Mouse (Mus musculus) embryonic fibroblast, embryonic 13.5 days (primary cell): ENCODE measurements at regions not wholly inside any gene's neighbourhood (a gene's known extent, or its start where the extent isn't known, plus 50 kb on each side); places are given as distances from the start of the nearest gene placed in this dataset.

Experiments used
- H3K27ac ChIP-seq: 2 replicates; pipeline ENCODE4 v1.5.1; 2012; ENCODE audit warnings: low read length, control low read depth, inconsistent platforms; ENCODE audit not compliant: insufficient read depth
- H3K4me1 ChIP-seq: 2 replicates; pipeline ENCODE4 v1.6.1; 2011; ENCODE audit warnings: low read length; ENCODE audit not compliant: control insufficient read depth, insufficient read depth
- H3K4me3 ChIP-seq: 2 replicates; pipeline ENCODE4 v1.5.1; 2011; ENCODE audit warnings: mild to moderate bottlenecking, control low read depth, low read length; ENCODE audit not compliant: insufficient read depth
- CTCF ChIP-seq: IDR thresholded peaks from 2 replicates; pipeline ENCODE4 v1.5.1; 2011; ENCODE audit warnings: mild to moderate bottlenecking, control low read depth, low read length, moderate library complexity, borderline replicate concordance; ENCODE audit not compliant: insufficient read depth
- POLR2A ChIP-seq: IDR thresholded peaks from 2 replicates; pipeline ENCODE4 v1.6.1; 2011; ENCODE audit warnings: low read depth, mild to moderate bottlenecking, control low read depth, low read length, moderate library complexity

DNA sequence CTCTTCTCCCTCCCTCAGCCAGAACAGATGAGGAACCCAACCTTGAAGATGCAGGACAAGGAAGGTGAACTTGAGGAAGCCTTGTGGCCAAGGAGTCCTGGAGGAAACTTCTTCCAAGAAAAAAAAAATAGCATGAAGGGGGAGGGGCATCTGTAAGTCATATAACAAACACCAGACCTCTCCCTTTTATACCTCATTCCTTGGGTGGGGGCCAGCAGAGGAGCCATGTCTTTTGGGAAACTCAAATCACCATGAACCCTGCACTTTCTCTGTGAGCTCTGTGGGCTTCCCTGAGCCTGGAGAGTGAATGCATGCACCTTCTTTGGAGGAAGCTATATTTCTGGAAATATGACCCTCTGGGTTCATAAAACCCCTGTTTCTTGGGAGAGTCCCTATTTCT, 90.0 kb upstream of the Pkdcc start:
- Histone ChIP-seq H3K27ac (no peak overlapping the region), H3K4me1 (no peaks in the 10 kb centered on the region), H3K4me3 (no peak overlapping the region)
- no peak for TF ChIP-seq CTCF
- no peak for TF ChIP-seq POLR2A

DNA sequence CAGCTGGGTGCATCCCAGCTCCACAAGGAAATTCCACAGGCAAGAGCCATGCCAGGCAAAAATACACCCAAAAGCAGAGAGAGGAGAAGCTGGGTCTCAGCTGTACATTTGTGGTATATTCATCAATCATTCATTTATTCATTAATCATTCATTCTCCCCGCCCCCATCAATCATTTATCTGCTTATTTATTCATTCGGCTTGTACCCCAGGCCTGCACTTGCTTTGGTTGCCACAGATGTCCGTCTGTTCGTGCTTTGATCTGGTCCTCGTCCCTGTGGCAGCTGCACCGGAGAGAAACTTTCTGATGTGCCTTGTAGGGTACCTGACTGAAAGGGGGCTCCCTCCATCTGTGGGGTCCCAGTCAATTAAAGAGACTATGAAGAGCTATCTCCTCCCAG, 87.2 kb upstream of the Pkdcc start:
- Histone ChIP-seq H3K4me1 (no peaks in the 10 kb centered on the region), H3K27ac (no peak overlapping the region), H3K4me3 (no peak overlapping the region)
- TF ChIP-seq POLR2A (no peak), CTCF (no peak)

DNA sequence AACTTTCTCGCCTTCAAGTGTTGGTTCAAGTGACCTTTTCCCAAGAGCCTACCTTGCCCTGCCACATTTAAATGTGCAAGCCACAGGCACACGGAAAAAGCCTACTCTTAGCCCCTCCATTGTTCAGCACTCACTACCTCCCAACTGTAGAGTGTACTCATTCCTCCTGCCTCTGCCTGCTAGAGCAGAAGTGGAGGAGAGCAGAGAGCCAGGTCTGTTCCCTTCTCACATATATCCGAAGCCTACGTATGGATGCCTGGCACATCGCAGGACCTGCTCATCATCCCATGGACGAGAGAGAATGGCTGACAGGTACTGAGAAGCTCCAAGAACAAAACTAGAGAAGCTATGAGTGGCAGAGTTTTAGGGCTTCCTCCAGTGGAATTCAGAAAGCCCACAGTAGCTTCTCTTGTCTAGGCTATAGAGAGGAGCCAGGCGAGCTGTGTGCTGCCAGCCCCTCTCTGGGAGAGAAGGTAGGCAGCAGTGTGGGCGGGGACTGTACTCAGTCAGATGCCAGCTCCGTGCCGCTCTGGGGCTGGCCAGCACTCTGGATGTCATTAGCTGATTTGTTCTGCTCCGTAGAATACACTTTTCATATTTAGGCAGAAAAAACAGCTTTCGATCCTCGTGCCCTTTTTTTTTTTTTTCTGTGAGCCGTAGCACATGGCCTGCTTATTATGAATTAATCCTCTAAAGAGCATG, 86.1 kb upstream of the Pkdcc start:
- no peak for TF ChIP-seq POLR2A
- TF ChIP-seq CTCF: no peak
- H3K27ac ChIP-seq: no peak overlapping the region
- no peaks in the 10 kb centered on the region for H3K4me1 ChIP-seq
- no peak overlapping the region for H3K4me3 ChIP-seq

GRCm38 (mm10) chr17:83129658-83130057, 85.4 kb upstream of the Pkdcc start:
- TF ChIP-seq CTCF: no peak
- no peak for TF ChIP-seq POLR2A
- Histone ChIP-seq H3K27ac (no peak overlapping the region), H3K4me1 (no peaks in the 10 kb centered on the region), H3K4me3 (no peak overlapping the region)

- no peak for TF ChIP-seq CTCF
- no peak for TF ChIP-seq POLR2A
- Histone ChIP-seq H3K4me1 (no peaks in the 10 kb centered on the region), H3K4me3 (no peak overlapping the region), H3K27ac (no peak overlapping the region)
Measured at GRCm38 (mm10) chr17:83133201-83133600, 81.9 kb upstream of the Pkdcc start.

DNA sequence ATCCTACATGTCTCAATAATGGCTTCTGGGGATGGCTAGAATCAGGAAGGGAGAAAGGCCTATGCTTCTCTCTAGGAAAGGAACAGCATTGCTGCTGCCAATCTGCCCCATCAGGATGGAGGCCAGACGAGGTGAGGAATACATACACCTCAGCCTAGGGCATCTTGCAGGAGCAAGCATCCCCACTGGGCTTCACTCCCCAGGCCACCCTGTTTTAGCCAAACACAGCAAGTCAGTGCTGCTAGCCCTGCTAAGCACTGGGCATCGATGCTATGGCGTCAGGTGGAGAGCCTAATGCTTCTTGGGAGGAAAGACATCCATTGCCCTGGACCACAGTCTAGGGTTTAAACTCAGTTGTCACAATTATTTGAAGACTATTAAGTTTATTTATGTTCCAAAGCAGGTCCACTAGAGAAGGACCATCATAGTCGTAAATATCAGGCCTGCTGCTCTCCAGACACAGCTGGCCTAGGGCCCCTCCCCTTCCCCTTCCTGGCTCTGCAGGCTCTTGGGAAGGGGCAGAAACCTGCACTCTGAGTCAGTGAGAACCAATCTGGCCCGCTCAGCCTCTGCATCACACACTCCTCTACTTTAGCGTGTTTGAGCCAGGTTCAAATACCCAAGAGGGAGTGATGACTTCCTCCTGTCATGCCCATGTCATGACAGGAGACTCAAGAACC, 79.5 kb upstream of the Pkdcc start:
- H3K27ac ChIP-seq: no peak overlapping the region
- H3K4me1 ChIP-seq: no peaks in the 10 kb centered on the region
- TF ChIP-seq CTCF: no peak
- H3K4me3 ChIP-seq: no peak overlapping the region

DNA sequence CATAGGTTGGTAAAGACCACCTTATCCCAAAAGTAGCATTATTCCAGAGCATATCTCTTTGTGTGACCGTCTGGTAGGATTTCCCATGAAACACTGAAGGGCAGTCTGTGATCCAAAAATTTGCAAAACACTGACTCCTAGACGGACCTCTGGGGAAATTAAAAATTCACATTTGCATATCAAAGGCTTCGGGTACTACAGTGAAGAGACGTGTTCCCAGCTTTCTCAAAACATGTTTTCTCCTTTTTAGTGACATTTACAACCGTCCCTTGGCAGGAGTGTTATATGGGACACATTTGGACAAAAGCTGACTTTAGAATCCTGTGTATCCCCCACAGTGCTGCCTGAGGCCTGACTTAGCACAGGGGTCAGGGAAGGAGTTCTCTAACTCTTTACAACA, 78.8 kb upstream of the Pkdcc start:
- Histone ChIP-seq H3K4me3 (no peak overlapping the region), H3K4me1 (no peaks in the 10 kb centered on the region)

GRCm38 (mm10) chr17:83137720-83138119, 77.4 kb upstream of the Pkdcc start:
- H3K27ac ChIP-seq: peak overlapping the region; percentile 23; the same call in 1 of the 2 replicates
- no peaks in the 10 kb centered on the region for H3K4me1 ChIP-seq
- TF ChIP-seq POLR2A: no peak
- no peak for TF ChIP-seq CTCF
- no peak overlapping the region for H3K4me3 ChIP-seq

More for the DNA sequence above, 78.8 kb upstream of the Pkdcc start:
- no peak for TF ChIP-seq CTCF
- no peak for TF ChIP-seq POLR2A
- no peak overlapping the region for H3K27ac ChIP-seq

- H3K4me3 ChIP-seq: no peak overlapping the region
Measured at GRCm38 (mm10) chr17:83138493-83139417, 76.3 kb upstream of the Pkdcc start.

More at GRCm38 (mm10) chr17:83138493-83139417, 76.3 kb upstream of the Pkdcc start:
- TF ChIP-seq CTCF (no peak), POLR2A (no peak)
- no peaks in the 10 kb centered on the region for H3K4me1 ChIP-seq
- peak overlapping the region; percentile 23; the same call in 1 of the 2 replicates for H3K27ac ChIP-seq
